Mouse (Mus musculus): ENCODE data around the gene Sh2d6. TPM values are rescaled to one million over a fixed set of nuclear protein-coding genes. Genes with fewer than 3 reads are reported as not detected.

Sh2d6 gene
- polyA plus RNA-seq, 2 experiments, result 0.43 TPM; not detected in 1

GRCm38 (mm10) chr6:72475221-72475985 is 46.1 kb downstream of the Sh2d6 start:
- no peak overlapping the region for H3K4me3 ChIP-seq (replicated peaks; ENCODE audit: low read length)

GRCm38 (mm10) chr6:72473264-72474041 is 48.1 kb downstream of the Sh2d6 start:
- H3K27me3 ChIP-seq (ENCODE audit: control insufficient read depth, insufficient read depth, low read length), result no peaks in the 10 kb centered on the region
- ATAC-seq (ENCODE audit: low FRiP score, low read depth) (peak; percentile 84), DNase-seq (ENCODE audit: low spot score) (peak; percentile 54)
- no peaks in the 10 kb centered on the region for H3K9me3 ChIP-seq (ENCODE audit: control insufficient read depth, low read length)
- 63% methylated on average over 14 of the region's 14 CpGs for WGBS
- H3K9ac ChIP-seq (ENCODE audit: low read depth, low read length, severe bottlenecking), result no peak overlapping the region
- no peaks in the 10 kb centered on the region for H3K36me3 ChIP-seq (ENCODE audit: control insufficient read depth, insufficient read depth, low read length)
- no peak for TF ChIP-seq POLR2A (IDR thresholded peaks at IDR 0.05; ENCODE audit: borderline replicate concordance, extremely low read depth, insufficient read depth, insufficient read length)
- no peak overlapping the region for H3K27ac ChIP-seq (replicated peaks; ENCODE audit: low read depth, low read length)
- no peak overlapping the region for H3K4me3 ChIP-seq (replicated peaks; ENCODE audit: low read length)
- H3K4me2 ChIP-seq (replicated peaks; ENCODE audit: low read depth, low read length, severe bottlenecking), result no peak overlapping the region
- no peaks in the 10 kb centered on the region for H3K4me1 ChIP-seq (ENCODE audit: control insufficient read depth, insufficient read depth, low read length)

More at GRCm38 (mm10) chr6:72475221-72475985, 46.1 kb downstream of the Sh2d6 start:
- H3K27ac ChIP-seq (replicated peaks; ENCODE audit: low read depth, low read length), result no peak overlapping the region
- H3K36me3 ChIP-seq (ENCODE audit: control insufficient read depth, insufficient read depth, low read length), result no peaks in the 10 kb centered on the region
- no peak overlapping the region for H3K4me2 ChIP-seq (replicated peaks; ENCODE audit: low read depth, low read length, severe bottlenecking)
- H3K9me3 ChIP-seq (ENCODE audit: control insufficient read depth, low read length), result no peaks in the 10 kb centered on the region
- ATAC-seq (ENCODE audit: low FRiP score, low read depth), result no peak
- H3K27me3 ChIP-seq (ENCODE audit: control insufficient read depth, insufficient read depth, low read length), result no peaks in the 10 kb centered on the region
- 65% methylated on average over 4 of the region's 4 CpGs for WGBS
- DNase-seq (ENCODE audit: low spot score), result no peak
- no peak overlapping the region for H3K9ac ChIP-seq (ENCODE audit: low read depth, low read length, severe bottlenecking)
- TF ChIP-seq POLR2A (IDR thresholded peaks at IDR 0.05; ENCODE audit: borderline replicate concordance, extremely low read depth, insufficient read depth, insufficient read length), result no peak
- no peaks in the 10 kb centered on the region for H3K4me1 ChIP-seq (ENCODE audit: control insufficient read depth, insufficient read depth, low read length)

- peak; percentile 43 for DNase-seq (ENCODE audit: low spot score)
- no peaks in the 10 kb centered on the region for H3K27me3 ChIP-seq (ENCODE audit: control insufficient read depth, insufficient read depth, low read length)
- no peak for TF ChIP-seq POLR2A (IDR thresholded peaks at IDR 0.05; ENCODE audit: borderline replicate concordance, extremely low read depth, insufficient read depth, insufficient read length)
- WGBS, result 26% methylated on average over 4 of the region's 4 CpGs
- H3K9me3 ChIP-seq (ENCODE audit: control insufficient read depth, low read length), result no peaks in the 10 kb centered on the region
- H3K4me3 ChIP-seq (replicated peaks; ENCODE audit: low read length), result no peak overlapping the region
- peak; percentile 74 for ATAC-seq (ENCODE audit: low FRiP score, low read depth)
- no peak overlapping the region for H3K9ac ChIP-seq (ENCODE audit: low read depth, low read length, severe bottlenecking)
- H3K27ac ChIP-seq (replicated peaks; ENCODE audit: low read depth, low read length), result no peak overlapping the region
- H3K4me2 ChIP-seq (replicated peaks; ENCODE audit: low read depth, low read length, severe bottlenecking), result 0 out of 2 replicates have a peak overlapping the region, but pooled peaks have one; percentile 11
- H3K4me1 ChIP-seq (ENCODE audit: control insufficient read depth, insufficient read depth, low read length), result peaks cover 14% of the 10 kb centered on the region
- H3K36me3 ChIP-seq (ENCODE audit: control insufficient read depth, insufficient read depth, low read length), result no peaks in the 10 kb centered on the region
Observed at GRCm38 (mm10) chr6:72466171-72466570, 55.3 kb downstream of the Sh2d6 start.

- H3K9me3 ChIP-seq (ENCODE audit: control insufficient read depth, low read length), result no peaks in the 10 kb centered on the region
- no peak overlapping the region for H3K9ac ChIP-seq (ENCODE audit: low read depth, low read length, severe bottlenecking)
- H3K27me3 ChIP-seq (ENCODE audit: control insufficient read depth, insufficient read depth, low read length), result no peaks in the 10 kb centered on the region
- ATAC-seq (ENCODE audit: low FRiP score, low read depth), result peak; percentile 79
- peak overlapping the region; percentile 11; the same call in 1 of the 2 replicates for H3K4me2 ChIP-seq (replicated peaks; ENCODE audit: low read depth, low read length, severe bottlenecking)
- no peak overlapping the region for H3K4me3 ChIP-seq (replicated peaks; ENCODE audit: low read length)
- no peak for TF ChIP-seq POLR2A (IDR thresholded peaks at IDR 0.05; ENCODE audit: borderline replicate concordance, extremely low read depth, insufficient read depth, insufficient read length)
- no peaks in the 10 kb centered on the region for H3K36me3 ChIP-seq (ENCODE audit: control insufficient read depth, insufficient read depth, low read length)
- peaks cover 15% of the 10 kb centered on the region for H3K4me1 ChIP-seq (ENCODE audit: control insufficient read depth, insufficient read depth, low read length)
- peak overlapping the region; percentile 33 for H3K27ac ChIP-seq (replicated peaks; ENCODE audit: low read depth, low read length)
- DNase-seq (ENCODE audit: low spot score), result peak; percentile 64
- WGBS, result 23% methylated on average over 8 of the region's 8 CpGs
Observed at GRCm38 (mm10) chr6:72465361-72466157, 55.9 kb downstream of the Sh2d6 start.

Other genes starting within 250 kb of the Sh2d6 start
- not detected in 2 replicates for gene Sftpb, start 217.1 kb downstream of the Sh2d6 start, polyA plus RNA-seq (2012; rRNA removed)
- not detected in 2 replicates for gene Sftpb, start 217.1 kb downstream of the Sh2d6 start, polyA plus RNA-seq (2014; fragmentation: Nextera tagmentation; extraction: Ambion mirVana)
- 35.8 and 39.1 TPM in 2 replicates for gene Usp39, start 176.5 kb downstream of the Sh2d6 start, polyA plus RNA-seq (2012; rRNA removed)
- gene Usp39, start 176.5 kb downstream of the Sh2d6 start, polyA plus RNA-seq (2014; fragmentation: Nextera tagmentation; extraction: Ambion mirVana), result 52.2 and 53.7 TPM in 2 replicates
- 30.6 and 31.7 TPM in 2 replicates for gene 0610030E20Rik, start 174.4 kb downstream of the Sh2d6 start, polyA plus RNA-seq (2012; rRNA removed)
- gene 0610030E20Rik, start 174.4 kb downstream of the Sh2d6 start, polyA plus RNA-seq (2014; fragmentation: Nextera tagmentation; extraction: Ambion mirVana), result 23.0 and 23.5 TPM in 2 replicates
- gene Tmem150a, start 166.3 kb downstream of the Sh2d6 start, polyA plus RNA-seq (2012; rRNA removed), result 32.9 and 50.5 TPM in 2 replicates
- 16.0 and 16.1 TPM in 2 replicates for gene Tmem150a, start 166.3 kb downstream of the Sh2d6 start, polyA plus RNA-seq (2014; fragmentation: Nextera tagmentation; extraction: Ambion mirVana)
- gene Rnf181, start 154.8 kb downstream of the Sh2d6 start, polyA plus RNA-seq (2012; rRNA removed), result 65.7 and 79.5 TPM in 2 replicates
- 84.4 and 85.6 TPM in 2 replicates for gene Rnf181, start 154.8 kb downstream of the Sh2d6 start, polyA plus RNA-seq (2014; fragmentation: Nextera tagmentation; extraction: Ambion mirVana)
- 14.5 and 16.6 TPM in 2 replicates for gene Vamp5, start 141.2 kb downstream of the Sh2d6 start, polyA plus RNA-seq (2012; rRNA removed)
- 20.8 and 24.5 TPM in 2 replicates for gene Vamp5, start 141.2 kb downstream of the Sh2d6 start, polyA plus RNA-seq (2014; fragmentation: Nextera tagmentation; extraction: Ambion mirVana)
- gene Vamp8, start 131.0 kb downstream of the Sh2d6 start, polyA plus RNA-seq (2012; rRNA removed), result 110 and 125 TPM in 2 replicates
- gene Vamp8, start 131.0 kb downstream of the Sh2d6 start, polyA plus RNA-seq (2014; fragmentation: Nextera tagmentation; extraction: Ambion mirVana), result 163 and 173 TPM in 2 replicates
- 44.9 and 59.8 TPM in 2 replicates for gene Ggcx, start 107.4 kb downstream of the Sh2d6 start, polyA plus RNA-seq (2012; rRNA removed)
- gene Ggcx, start 107.4 kb downstream of the Sh2d6 start, polyA plus RNA-seq (2014; fragmentation: Nextera tagmentation; extraction: Ambion mirVana), result 15.3 and 18.4 TPM in 2 replicates
- 252 and 285 TPM in 2 replicates for gene Mat2a, start 82.1 kb downstream of the Sh2d6 start, polyA plus RNA-seq (2012; rRNA removed)
- gene Mat2a, start 82.1 kb downstream of the Sh2d6 start, polyA plus RNA-seq (2014; fragmentation: Nextera tagmentation; extraction: Ambion mirVana), result 352 and 392 TPM in 2 replicates
- 29.2 and 30.9 TPM in 2 replicates for gene Capg, start 22.7 kb upstream of the Sh2d6 start, polyA plus RNA-seq (2012; rRNA removed)
- 80.7 and 86.6 TPM in 2 replicates for gene Capg, start 22.7 kb upstream of the Sh2d6 start, polyA plus RNA-seq (2014; fragmentation: Nextera tagmentation; extraction: Ambion mirVana)
- gene Elmod3, start 76.7 kb upstream of the Sh2d6 start, polyA plus RNA-seq (2012; rRNA removed), result 13.7 and 18.6 TPM in 2 replicates
- gene Elmod3, start 76.7 kb upstream of the Sh2d6 start, polyA plus RNA-seq (2014; fragmentation: Nextera tagmentation; extraction: Ambion mirVana), result 19.4 and 20.3 TPM in 2 replicates
- gene Retsat, start 76.8 kb upstream of the Sh2d6 start, polyA plus RNA-seq (2012; rRNA removed), result 8.8 and 10.7 TPM in 2 replicates
- 16.1 and 19.0 TPM in 2 replicates for gene Retsat, start 76.8 kb upstream of the Sh2d6 start, polyA plus RNA-seq (2014; fragmentation: Nextera tagmentation; extraction: Ambion mirVana)
- gene Tgoln1, start 95.3 kb upstream of the Sh2d6 start, polyA plus RNA-seq (2012; rRNA removed), result 19.4 and 19.9 TPM in 2 replicates
- gene Tgoln1, start 95.3 kb upstream of the Sh2d6 start, polyA plus RNA-seq (2014; fragmentation: Nextera tagmentation; extraction: Ambion mirVana), result 27.6 and 28.1 TPM in 2 replicates

Measured in limb, embryonic 14.5 days (tissue).